Mouse (Mus musculus): ENCODE measurements at regions not wholly inside any gene's neighbourhood (a gene's known extent, or its start where the extent isn't known, plus 50 kb on each side); places are given as distances from the start of the nearest gene placed in this dataset.

DNA sequence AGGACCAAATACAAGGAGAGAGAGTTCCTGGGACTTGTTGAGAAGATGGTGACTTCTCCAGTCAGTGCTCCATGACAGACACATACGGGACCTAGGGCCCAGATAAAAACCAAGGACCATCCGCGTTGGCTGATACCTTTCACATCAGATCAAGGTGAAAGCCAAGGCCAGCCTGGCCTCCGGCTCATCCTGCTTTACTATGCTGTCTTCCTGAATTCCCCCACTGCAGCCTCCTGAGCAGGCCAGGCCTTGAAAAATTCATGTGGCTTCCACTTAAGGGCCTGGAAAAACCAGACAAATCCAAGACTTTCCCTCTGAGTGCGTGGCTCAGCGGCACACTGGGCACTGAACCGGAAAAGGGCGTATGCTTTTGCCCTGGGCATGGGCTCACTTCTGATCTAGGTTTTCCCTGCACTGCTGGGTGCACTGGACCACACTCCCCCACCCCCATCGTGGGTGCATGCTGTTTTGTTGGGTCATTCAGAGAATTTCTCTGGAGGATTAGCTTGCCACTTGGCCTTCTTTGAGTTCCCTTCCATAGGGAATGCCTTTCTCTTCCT is 64.1 kb upstream of the Slc35c1 start:
- no peak for DNase-seq (ENCODE audit: low read depth, low spot score)
- in situ Hi-C loops (cut with MboI; ENCODE audit: low pct_unique_long_range_greater_than_20kb): no loop called here

DNA sequence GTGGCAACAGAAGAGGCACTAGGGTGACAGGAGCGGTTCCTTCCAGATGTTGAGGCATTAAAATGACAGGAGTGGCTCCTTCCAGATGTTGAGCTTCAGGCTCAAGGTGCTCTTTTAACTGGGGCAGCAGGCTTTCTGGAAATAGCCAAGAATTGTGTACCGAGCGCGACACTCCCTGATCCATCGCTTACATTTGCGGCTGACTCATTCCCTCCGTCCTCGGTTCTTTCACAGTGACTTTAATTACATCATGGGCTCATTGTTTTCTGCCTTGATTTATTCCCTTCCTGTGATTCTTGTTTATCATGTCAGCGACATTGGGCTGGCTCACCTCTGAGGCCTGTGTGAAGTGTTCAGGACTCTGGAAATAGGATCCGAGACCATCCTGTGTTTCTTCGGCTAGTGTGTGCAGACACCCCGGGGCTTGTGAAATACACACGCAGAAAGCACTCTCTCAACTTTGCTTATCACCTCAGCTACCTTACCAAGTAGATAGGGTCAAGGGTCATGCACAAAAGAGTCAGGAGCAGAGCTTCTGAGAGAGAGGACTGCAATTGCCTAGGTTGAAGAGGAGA is 63.1 kb upstream of the Slc35c1 start:
- ChIA-PET CTCF (interaction anchor here (1.2 kb wide), 1 partner anchor 38 kb away, joined by 3 read pairs; no protein-coding TSS in a partner anchor), POLR2A (interaction anchor here (0.5 kb wide), 1 partner anchor 27 kb away, joined by 3 read pairs; no protein-coding TSS in a partner anchor)
- DNase-seq (ENCODE audit: low read depth, low spot score) (no peak), ATAC-seq (peak; percentile 35)
- in situ Hi-C loops (cut with MboI; ENCODE audit: low pct_unique_long_range_greater_than_20kb): no loop called here
- H3K27me3 ChIP-seq: no peaks in the 10 kb centered on the region
- TF ChIP-seq CTCF (IDR thresholded peaks at IDR 0.05): no peak

More for the DNA sequence above, 64.1 kb upstream of the Slc35c1 start:
- TF ChIP-seq CTCF (IDR thresholded peaks at IDR 0.05): no peak
- ChIA-PET CTCF (interaction anchor here (1.2 kb wide), 1 partner anchor 39 kb away, joined by 3 read pairs; no protein-coding TSS in a partner anchor), POLR2A (no interaction called here)
- no peak for ATAC-seq
- H3K27me3 ChIP-seq: no peaks in the 10 kb centered on the region

DNA sequence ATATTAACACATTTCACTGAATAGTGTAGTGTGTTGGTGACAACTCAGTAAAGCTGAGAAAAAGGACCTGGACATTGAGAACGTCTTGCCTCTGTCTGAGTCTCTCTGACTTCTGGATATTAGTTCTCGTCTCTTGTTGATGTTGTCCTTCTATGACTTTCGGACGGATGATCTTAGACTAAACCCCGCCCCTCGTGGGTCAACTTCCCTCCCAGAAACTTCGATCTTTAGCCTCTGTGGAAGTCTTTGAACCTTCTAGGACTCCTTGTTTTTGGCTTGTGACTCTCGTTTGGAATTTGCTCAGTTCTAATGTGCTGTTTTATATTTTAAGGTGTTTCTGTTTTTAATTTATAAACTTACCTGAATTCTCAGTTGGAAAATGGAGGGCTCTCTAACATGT is 61.2 kb upstream of the Slc35c1 start:
- no peak for DNase-seq (ENCODE audit: low read depth, low spot score)
- ChIA-PET POLR2A (no interaction called here), CTCF (no interaction called here)
- H3K27me3 ChIP-seq: no peaks in the 10 kb centered on the region
- ATAC-seq: no peak
- in situ Hi-C loops (cut with MboI; ENCODE audit: low pct_unique_long_range_greater_than_20kb): no loop called here
- no peak for TF ChIP-seq CTCF (IDR thresholded peaks at IDR 0.05)

DNA sequence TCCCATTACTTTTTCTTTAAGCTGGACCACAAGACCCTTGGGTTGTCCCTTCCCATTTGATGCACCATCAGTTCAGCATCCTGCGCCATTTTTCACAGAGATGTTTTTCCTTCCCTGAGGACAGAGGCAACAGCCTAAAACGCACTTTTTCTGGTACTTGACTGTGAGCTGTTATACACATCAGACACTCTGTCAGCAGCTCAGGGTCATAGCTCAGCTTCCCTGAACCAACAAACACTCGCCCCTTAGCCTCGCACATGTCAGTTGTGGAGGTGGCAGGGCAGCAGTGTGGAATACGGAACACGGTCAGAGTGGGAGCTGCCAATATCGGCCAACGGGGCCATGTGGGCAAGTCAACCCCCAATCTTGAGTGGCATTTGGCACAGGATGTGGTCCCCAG is 59.1 kb upstream of the Slc35c1 start:
- ATAC-seq (no peak), DNase-seq (ENCODE audit: low read depth, low spot score) (no peak)
- in situ Hi-C loops (cut with MboI; ENCODE audit: low pct_unique_long_range_greater_than_20kb): no loop called here
- H3K27me3 ChIP-seq: no peaks in the 10 kb centered on the region
- ChIA-PET POLR2A (no interaction called here), CTCF (no interaction called here)
- TF ChIP-seq CTCF (IDR thresholded peaks at IDR 0.05): no peak

DNA sequence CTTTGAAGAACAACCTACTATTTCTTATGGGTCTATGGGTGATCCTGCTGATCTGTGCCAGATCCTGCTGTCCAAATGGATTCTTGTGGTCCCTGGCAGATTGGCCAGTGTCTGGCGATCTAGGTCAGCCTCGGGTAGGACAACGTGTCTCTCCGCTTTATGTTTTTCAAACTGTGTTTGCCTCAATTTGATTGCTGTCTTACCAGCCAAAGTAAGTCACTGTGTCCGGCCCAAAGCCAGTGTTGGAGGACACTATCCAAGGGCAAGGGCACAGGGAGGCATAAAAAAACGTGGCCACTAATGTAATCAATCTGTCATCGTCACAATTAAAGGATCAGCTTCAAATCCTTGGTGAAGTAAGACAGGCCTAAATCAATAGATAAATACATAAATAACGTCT is 58.6 kb upstream of the Slc35c1 start:
- ChIA-PET CTCF (no interaction called here), POLR2A (no interaction called here)
- TF ChIP-seq CTCF (IDR thresholded peaks at IDR 0.05): no peak
- no peak for DNase-seq (ENCODE audit: low read depth, low spot score)
- in situ Hi-C loops (cut with MboI; ENCODE audit: low pct_unique_long_range_greater_than_20kb): no loop called here
- no peak for ATAC-seq
- no peaks in the 10 kb centered on the region for H3K27me3 ChIP-seq

DNA sequence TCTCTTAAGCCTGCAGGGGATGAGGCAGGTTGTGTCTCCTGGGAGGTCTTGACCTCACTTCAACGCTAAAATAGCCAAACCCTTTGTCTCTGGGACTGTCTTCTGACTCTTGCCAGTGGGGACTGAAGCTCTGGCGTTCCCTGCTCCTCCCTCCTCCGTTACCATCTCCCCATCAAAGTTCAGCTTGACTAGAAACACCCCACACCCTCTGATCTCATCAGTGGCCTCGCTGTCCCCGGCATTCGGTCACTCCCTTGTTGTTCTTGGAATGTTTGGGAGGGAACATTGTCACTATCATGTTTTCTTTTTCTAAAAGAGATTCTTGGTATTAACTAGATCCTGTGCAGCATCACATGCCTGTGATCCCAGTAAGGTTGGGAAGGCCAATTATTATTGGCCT is 54.6 kb upstream of the Slc35c1 start:
- ChIA-PET CTCF (interaction anchor here (1.5 kb wide), 1 partner anchor 20 kb away, joined by 3 read pairs; no protein-coding TSS in a partner anchor), POLR2A (no interaction called here)
- no peak for ATAC-seq
- TF ChIP-seq CTCF (IDR thresholded peaks at IDR 0.05): no peak
- H3K27me3 ChIP-seq: no peaks in the 10 kb centered on the region
- in situ Hi-C loops (cut with MboI; ENCODE audit: low pct_unique_long_range_greater_than_20kb): no loop called here
- no peak for DNase-seq (ENCODE audit: low read depth, low spot score)

DNA sequence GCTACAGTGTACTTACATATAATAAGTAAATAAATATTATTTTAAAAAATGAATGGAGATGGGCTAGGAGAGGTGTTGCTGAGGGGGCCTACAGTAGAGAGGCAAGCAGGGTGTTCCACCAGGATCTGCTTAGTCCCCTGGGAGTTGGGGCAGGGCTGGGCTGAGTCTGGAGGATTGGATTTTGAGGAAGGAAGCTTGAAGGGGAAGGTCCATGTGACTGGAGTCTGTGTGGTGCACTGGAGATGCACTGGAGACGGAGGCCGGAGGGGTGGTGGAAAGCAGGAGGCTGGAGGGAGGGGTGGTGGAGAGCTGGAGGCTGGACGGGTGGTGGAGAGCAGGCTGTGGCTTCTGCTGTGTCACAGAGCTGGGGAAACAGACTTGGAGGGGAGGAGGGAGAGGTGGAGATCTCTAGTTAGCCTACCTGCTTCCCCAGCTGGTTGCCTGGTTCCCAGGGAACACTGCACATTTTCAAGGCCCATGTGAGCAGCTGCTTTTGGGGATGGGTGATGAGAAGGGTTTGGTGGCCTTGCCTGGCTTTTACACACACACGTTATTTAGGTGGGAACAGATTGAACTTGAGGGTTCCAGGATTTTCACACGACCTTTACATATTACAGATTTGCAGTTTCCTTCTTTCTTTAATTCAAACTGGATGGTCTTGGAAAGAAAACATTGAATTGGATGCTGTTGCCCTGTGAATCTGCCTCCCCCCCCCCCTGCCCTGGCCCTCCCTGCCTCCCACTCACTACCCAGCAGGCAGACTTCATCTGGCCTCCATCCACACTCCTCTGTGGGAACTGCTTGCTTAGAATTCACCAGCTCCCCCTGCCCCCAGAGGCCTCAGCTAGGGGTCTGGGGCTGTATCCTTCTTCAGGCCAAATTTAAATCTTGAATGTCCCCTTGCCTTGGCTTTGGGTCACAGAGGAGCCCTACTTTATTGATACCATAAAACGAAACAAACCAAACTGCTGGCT is 51.7 kb upstream of the Slc35c1 start:
- DNase-seq (ENCODE audit: low read depth, low spot score) (no peak), ATAC-seq (no peak)
- CTCF ChIA-PET: no interaction called here
- POLR2A ChIA-PET: no interaction called here
- peaks cover 3% of the 10 kb centered on the region for H3K27me3 ChIP-seq
- no peak for TF ChIP-seq CTCF (IDR thresholded peaks at IDR 0.05)
- in situ Hi-C loops (cut with MboI; ENCODE audit: low pct_unique_long_range_greater_than_20kb): no loop called here
